Mouse (Mus musculus) lung, embryonic 15.5 days (tissue): ENCODE measurements around the gene Pcgf3. TPM values are rescaled to one million over a fixed set of nuclear protein-coding genes. Genes with fewer than 3 reads are reported as not detected.
"Not testable (repeated sequence)": the region's sequence is repeated elsewhere in the genome, so short reads cannot be mapped to it uniquely, and the experiment has no call there.

Experiments used
- ATAC-seq: fragments of 200-750 bp; cut with Nextera tagmentation; 2 replicates; pipeline ENCODE4 v1.8.0; 2017; ENCODE audit warnings: moderate number of reproducible peaks, borderline replicate concordance; ENCODE audit not compliant: low FRiP score, low TSS enrichment; ENCODE audit errors: extremely low read depth
- H3K27ac ChIP-seq: fragments of 300-500 bp; sonication (generic); 2 replicates; pipeline ENCODE4 v1.5.1; 2015; ENCODE audit warnings: moderate library complexity, mild to moderate bottlenecking, inconsistent platforms
- H3K27me3 ChIP-seq: fragments of 300-500 bp; sonication (generic); 2 replicates; pipeline ENCODE4 v1.6.1; 2015; ENCODE audit warnings: inconsistent platforms
- H3K36me3 ChIP-seq: fragments of 300-500 bp; sonication (generic); 2 replicates; pipeline ENCODE4 v1.6.1; 2015; ENCODE audit warnings: inconsistent platforms
- H3K4me1 ChIP-seq: fragments of 300-500 bp; sonication (generic); 2 replicates; pipeline ENCODE4 v1.6.1; 2015; ENCODE audit warnings: inconsistent platforms
- H3K4me2 ChIP-seq: fragments of 300-500 bp; sonication (generic); 2 replicates; pipeline ENCODE4 v1.6.1; 2015; ENCODE audit warnings: inconsistent platforms, mild to moderate bottlenecking, moderate library complexity
- H3K4me3 ChIP-seq: fragments of 300-500 bp; sonication (generic); 2 replicates; pipeline ENCODE4 v1.5.1; 2015; ENCODE audit warnings: mild to moderate bottlenecking, inconsistent platforms
- H3K9ac ChIP-seq: fragments of 300-500 bp; sonication (generic); 2 replicates; pipeline ENCODE4 v1.6.1; 2015; ENCODE audit warnings: inconsistent platforms
- H3K9me3 ChIP-seq: fragments of 300-500 bp; sonication (generic); 2 replicates; pipeline ENCODE4 v1.6.1; 2016; ENCODE audit warnings: inconsistent platforms
- WGBS: fragments of 180-500 bp; shearing (Covaris S2); methylation state at CpG from one replicate; pipeline ENCODE4 v1.1.7; 2015; 5-methylcytosine and 5-hydroxymethylcytosine counted together
- polyA plus RNA-seq: library from polyadenylated mRNA; unstranded; fragments of >200 nt; fragmentation: Nextera tagmentation; extraction: Ambion mirVana; gene quantifications from 2 replicates; pipeline ENCODE4 v1.2.1, GENCODE M21; 2015

The Pcgf3 gene
- polyA plus RNA-seq, 1 experiment from 2014 or later: 19.3 TPM

GRCm38 (mm10) chr5:108483006-108483405 is 22.0 kb downstream of the Pcgf3 start:
- no peak for ATAC-seq
- 85% methylated on average over 6 of the region's 6 CpGs for WGBS
- no peaks in the 10 kb centered on the region for H3K9me3 ChIP-seq
- no peaks in the 10 kb centered on the region for H3K27me3 ChIP-seq
- peaks cover 48% of the 10 kb centered on the region for H3K36me3 ChIP-seq
- H3K4me1 ChIP-seq: no peaks in the 10 kb centered on the region
- no peak overlapping the region for H3K4me2 ChIP-seq
- H3K4me3 ChIP-seq: no peak overlapping the region
- H3K9ac ChIP-seq: no peak overlapping the region
- no peak overlapping the region for H3K27ac ChIP-seq

DNA sequence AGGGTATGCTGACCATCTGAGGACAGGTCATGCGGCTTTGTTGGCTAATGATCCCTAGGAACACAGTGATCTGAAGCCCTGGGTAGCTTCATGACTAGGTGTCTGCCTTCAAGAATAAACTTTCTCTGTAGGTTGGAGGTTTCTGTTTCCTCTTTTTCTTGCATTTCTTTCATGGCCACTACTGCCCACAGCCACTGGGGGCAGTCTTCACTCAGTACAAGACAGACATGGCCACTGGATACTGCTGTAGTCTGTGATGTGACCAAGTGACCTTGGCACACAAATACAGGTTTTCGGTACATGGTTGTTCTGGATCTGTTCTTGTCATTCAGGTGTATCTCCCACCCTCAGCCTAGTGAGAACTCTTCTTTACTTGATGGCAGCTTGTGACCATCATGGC is 24.2 kb downstream of the Pcgf3 start:
- H3K4me1 ChIP-seq: no peaks in the 10 kb centered on the region
- no peaks in the 10 kb centered on the region for H3K9me3 ChIP-seq
- no peak overlapping the region for H3K4me2 ChIP-seq
- H3K27me3 ChIP-seq: no peaks in the 10 kb centered on the region
- WGBS: 92% methylated on average over 2 of the region's 2 CpGs
- no peak for ATAC-seq
- no peak overlapping the region for H3K9ac ChIP-seq
- no peak overlapping the region for H3K27ac ChIP-seq
- no peak overlapping the region for H3K4me3 ChIP-seq
- H3K36me3 ChIP-seq: peaks cover 56% of the 10 kb centered on the region

DNA sequence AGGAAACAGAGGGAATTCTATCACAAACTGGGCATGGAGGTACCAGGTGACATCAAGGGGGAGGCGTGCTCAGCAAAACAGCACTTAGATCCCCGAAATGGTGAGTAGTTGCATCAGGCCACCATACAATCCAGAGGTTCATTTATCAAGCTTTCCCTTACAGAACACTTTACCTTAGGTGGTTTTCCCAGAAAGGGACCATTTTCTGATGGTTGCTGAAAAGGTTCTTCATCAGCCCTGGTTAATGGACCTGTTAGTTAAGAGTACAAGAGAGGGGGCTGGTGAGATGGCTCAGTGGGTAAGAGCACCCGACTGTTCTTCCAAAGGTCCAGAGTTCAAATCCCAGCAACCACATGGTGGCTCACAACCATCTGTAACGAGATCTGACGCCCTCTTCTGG is 25.1 kb downstream of the Pcgf3 start:
- not testable (repeated sequence) for H3K9ac ChIP-seq, H3K4me3 ChIP-seq, H3K27me3 ChIP-seq, H3K9me3 ChIP-seq, ATAC-seq, H3K27ac ChIP-seq, H3K4me1 ChIP-seq, H3K4me2 ChIP-seq
- WGBS: 88% methylated on average over 5 of the region's 5 CpGs
- peaks cover 61% of the 10 kb centered on the region for H3K36me3 ChIP-seq

GRCm38 (mm10) chr5:108501573-108501972 is 40.5 kb downstream of the Pcgf3 start:
- no peak for ATAC-seq
- H3K4me2 ChIP-seq: no peak overlapping the region
- peaks cover 83% of the 10 kb centered on the region for H3K36me3 ChIP-seq
- 76% methylated on average over 1 of the region's 1 CpGs for WGBS
- H3K9me3 ChIP-seq: no peaks in the 10 kb centered on the region
- H3K9ac ChIP-seq: no peak overlapping the region
- no peaks in the 10 kb centered on the region for H3K27me3 ChIP-seq
- no peaks in the 10 kb centered on the region for H3K4me1 ChIP-seq
- H3K27ac ChIP-seq: no peak overlapping the region
- H3K4me3 ChIP-seq: no peak overlapping the region

- ATAC-seq: no peak
- H3K9ac ChIP-seq: no peak overlapping the region
- no peak overlapping the region for H3K4me3 ChIP-seq
- H3K4me2 ChIP-seq: no peak overlapping the region
- no peaks in the 10 kb centered on the region for H3K9me3 ChIP-seq
- 86% methylated on average over 18 of the region's 18 CpGs for WGBS
- H3K4me1 ChIP-seq: no peaks in the 10 kb centered on the region
- H3K27ac ChIP-seq: no peak overlapping the region
- H3K27me3 ChIP-seq: no peaks in the 10 kb centered on the region
- H3K36me3 ChIP-seq: peaks cover 76% of the 10 kb centered on the region
Measured at GRCm38 (mm10) chr5:108502286-108502685, 41.3 kb downstream of the Pcgf3 start.

GRCm38 (mm10) chr5:108515581-108516361 is 54.7 kb downstream of the Pcgf3 start:
- Histone ChIP-seq H3K4me3 (no peak overlapping the region), H3K9me3 (no peaks in the 10 kb centered on the region), H3K36me3 (no peaks in the 10 kb centered on the region), H3K27ac (no peak overlapping the region), H3K4me1 (no peaks in the 10 kb centered on the region), H3K27me3 (no peaks in the 10 kb centered on the region), H3K4me2 (no peak overlapping the region), H3K9ac (no peak overlapping the region)
- 56% methylated on average over 6 of the region's 6 CpGs for WGBS
- no peak for ATAC-seq

DNA sequence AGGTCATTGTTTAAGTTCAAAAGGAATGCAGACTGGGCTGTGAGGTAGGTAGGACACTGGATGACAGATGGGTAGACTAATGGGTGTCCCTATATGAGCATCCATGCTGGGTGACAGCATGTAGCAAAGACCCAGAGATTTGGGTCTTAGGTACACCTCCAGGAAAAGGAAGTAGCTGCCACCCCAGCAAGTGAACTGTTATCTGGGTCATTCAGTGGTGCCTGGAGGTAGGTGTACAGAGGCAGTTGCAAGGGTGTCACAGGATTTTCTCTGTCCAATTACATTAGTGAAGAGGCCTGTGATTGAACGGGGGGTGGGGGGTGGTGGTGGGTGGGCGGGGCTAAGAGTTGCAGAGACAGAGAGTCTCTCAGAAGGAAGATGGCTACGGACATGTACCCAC is 55.6 kb downstream of the Pcgf3 start:
- H3K4me1 ChIP-seq: no peaks in the 10 kb centered on the region
- 75% methylated on average over 3 of the region's 3 CpGs for WGBS
- H3K9ac ChIP-seq: no peak overlapping the region
- no peak overlapping the region for H3K4me3 ChIP-seq
- ATAC-seq: no peak
- H3K27me3 ChIP-seq: no peaks in the 10 kb centered on the region
- no peak overlapping the region for H3K4me2 ChIP-seq
- no peak overlapping the region for H3K27ac ChIP-seq
- no peaks in the 10 kb centered on the region for H3K36me3 ChIP-seq
- H3K9me3 ChIP-seq: no peaks in the 10 kb centered on the region

DNA sequence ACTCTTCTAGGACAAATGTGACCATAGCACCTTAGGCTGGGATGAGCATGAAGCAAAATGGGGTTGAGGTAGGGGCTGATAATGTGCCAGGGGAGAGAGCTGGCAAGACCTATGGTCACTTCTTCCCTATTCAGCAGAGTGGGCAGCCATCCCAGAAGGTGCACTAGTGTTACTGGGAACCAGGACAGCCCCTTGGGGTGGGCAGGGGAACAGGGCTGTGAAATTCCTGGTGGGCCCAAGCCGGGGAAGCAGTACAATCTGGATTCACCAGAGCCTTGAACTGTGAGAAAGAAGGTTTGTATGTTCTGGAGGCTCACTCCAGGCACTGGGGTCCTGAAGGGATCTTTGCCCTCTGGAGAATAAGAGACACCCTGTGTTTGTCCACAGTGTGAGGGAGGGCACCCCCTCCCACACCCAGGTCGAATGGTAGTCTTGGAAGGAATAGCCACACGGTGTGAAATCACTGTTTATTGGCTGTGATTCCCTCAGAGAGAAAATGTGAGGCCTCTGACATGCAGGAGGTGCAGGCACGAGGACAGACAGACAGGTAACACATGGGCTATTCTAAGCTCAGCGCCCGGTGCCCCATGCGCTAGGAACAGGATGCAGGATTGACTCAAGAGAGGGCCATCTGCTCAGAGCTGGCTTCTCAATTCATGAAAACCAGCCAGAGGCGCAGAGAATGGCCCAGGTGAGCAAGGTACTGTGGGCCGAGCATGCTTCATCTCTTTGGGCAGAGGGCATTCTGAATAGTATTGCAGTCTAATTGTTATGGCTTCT is 57.3 kb downstream of the Pcgf3 start:
- Histone ChIP-seq H3K9ac (no peak overlapping the region), H3K36me3 (no peaks in the 10 kb centered on the region), H3K4me3 (no peak overlapping the region), H3K27ac (no peak overlapping the region), H3K9me3 (no peaks in the 10 kb centered on the region), H3K4me2 (no peak overlapping the region), H3K27me3 (no peaks in the 10 kb centered on the region), H3K4me1 (no peaks in the 10 kb centered on the region)
- 67% methylated on average over 9 of the region's 9 CpGs for WGBS
- no peak for ATAC-seq

GRCm38 (mm10) chr5:108518951-108519350 is 57.9 kb downstream of the Pcgf3 start:
- H3K27ac ChIP-seq: no peak overlapping the region
- H3K36me3 ChIP-seq: no peaks in the 10 kb centered on the region
- H3K4me1 ChIP-seq: no peaks in the 10 kb centered on the region
- no peak for ATAC-seq
- WGBS: 83% methylated on average over 5 of the region's 5 CpGs
- H3K27me3 ChIP-seq: no peaks in the 10 kb centered on the region
- H3K4me2 ChIP-seq: no peak overlapping the region
- no peak overlapping the region for H3K4me3 ChIP-seq
- no peaks in the 10 kb centered on the region for H3K9me3 ChIP-seq
- H3K9ac ChIP-seq: no peak overlapping the region

GRCm38 (mm10) chr5:108520153-108520552 is 59.1 kb downstream of the Pcgf3 start:
- H3K4me2 ChIP-seq: no peak overlapping the region
- 63% methylated on average over 7 of the region's 7 CpGs for WGBS
- H3K4me3 ChIP-seq: no peak overlapping the region
- no peaks in the 10 kb centered on the region for H3K27me3 ChIP-seq
- ATAC-seq: peak; percentile 27; the same call in 1 of the 2 replicates
- no peaks in the 10 kb centered on the region for H3K36me3 ChIP-seq
- H3K4me1 ChIP-seq: no peaks in the 10 kb centered on the region
- H3K27ac ChIP-seq: no peak overlapping the region
- H3K9me3 ChIP-seq: no peaks in the 10 kb centered on the region
- no peak overlapping the region for H3K9ac ChIP-seq

DNA sequence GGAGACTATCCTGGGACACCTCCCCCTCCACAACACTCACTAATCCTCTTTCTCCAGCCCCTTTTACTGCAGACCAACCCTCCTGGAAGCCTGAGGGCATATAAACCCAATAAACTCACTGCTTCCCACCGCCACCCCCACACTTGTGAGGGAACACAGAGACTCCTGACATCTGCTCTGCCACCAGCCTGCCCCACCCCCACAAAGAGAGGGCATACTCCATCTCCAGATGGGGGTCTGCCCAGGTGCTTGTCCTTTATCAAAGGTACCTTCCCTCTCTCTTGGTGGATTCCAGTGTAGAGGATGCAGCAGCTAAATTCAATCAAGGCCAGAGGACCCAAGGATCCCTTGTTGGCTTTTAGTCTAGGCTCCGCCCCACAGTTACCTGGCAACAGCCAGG is 60.0 kb downstream of the Pcgf3 start:
- no peaks in the 10 kb centered on the region for H3K9me3 ChIP-seq
- no peak overlapping the region for H3K4me3 ChIP-seq
- H3K27me3 ChIP-seq: no peaks in the 10 kb centered on the region
- WGBS: 37% methylated on average over 2 of the region's 2 CpGs
- no peak overlapping the region for H3K4me2 ChIP-seq
- no peak overlapping the region for H3K9ac ChIP-seq
- no peak for ATAC-seq
- H3K36me3 ChIP-seq: no peaks in the 10 kb centered on the region
- H3K4me1 ChIP-seq: no peaks in the 10 kb centered on the region
- no peak overlapping the region for H3K27ac ChIP-seq

GRCm38 (mm10) chr5:108521896-108522295 is 60.9 kb downstream of the Pcgf3 start:
- Histone ChIP-seq H3K27ac (no peak overlapping the region), H3K36me3 (no peaks in the 10 kb centered on the region), H3K4me1 (no peaks in the 10 kb centered on the region), H3K9me3 (no peaks in the 10 kb centered on the region), H3K4me3 (no peak overlapping the region), H3K4me2 (no peak overlapping the region), H3K9ac (no peak overlapping the region), H3K27me3 (no peaks in the 10 kb centered on the region)
- ATAC-seq: no peak
- 76% methylated on average over 3 of the region's 3 CpGs for WGBS
